Mouse (Mus musculus) WW6 (cell line): Measurements from ENCODE around the gene Gm21746.
"Not testable (repeated sequence)": the region's sequence is repeated elsewhere in the genome, so short reads cannot be mapped to it uniquely, and the experiment has no call there.

ENCODE experiments used
- DNase-seq: peaks from one replicate; pipeline ENCODE4 v3.0.0-alpha.2; 2013; ENCODE audit warnings: low read depth, low spot score

The Gm21746 gene

GRCm38 (mm10) chrY:6237895-6238294 lies at the start of gene Gm21746:
TSS of gene Gm21746 (minus strand) at chrY:6237995.
- not testable (repeated sequence) for DNase-seq

DNA sequence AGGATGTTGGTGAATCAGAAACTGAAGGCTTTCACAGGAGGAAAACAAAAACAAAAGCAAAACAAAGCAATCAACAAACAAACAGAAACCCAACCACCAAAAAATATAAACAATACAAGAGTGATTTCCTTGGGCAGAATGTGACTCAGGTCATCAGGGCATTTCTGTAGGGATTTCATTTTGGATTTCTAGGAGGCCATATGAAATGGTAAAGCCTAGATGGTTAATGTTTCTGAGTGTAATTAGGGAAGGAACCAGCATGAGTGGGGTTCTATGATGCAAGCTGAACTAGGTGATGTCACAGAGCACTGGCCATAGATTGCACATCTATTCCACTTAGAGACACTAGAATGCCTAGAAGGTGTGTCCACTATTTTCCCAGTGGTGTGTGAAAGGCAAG lies 29.0 kb upstream of the Gm21746 start, which contains the start of gene Gm20873:
Gm20873 (plus strand) TSS at position 301 of the 400 bp plus-strand sequence.
- not testable (repeated sequence) for DNase-seq
